Mouse (Mus musculus): ENCODE results near the gene 1700025G04Rik.

1700025G04Rik gene

DNA sequence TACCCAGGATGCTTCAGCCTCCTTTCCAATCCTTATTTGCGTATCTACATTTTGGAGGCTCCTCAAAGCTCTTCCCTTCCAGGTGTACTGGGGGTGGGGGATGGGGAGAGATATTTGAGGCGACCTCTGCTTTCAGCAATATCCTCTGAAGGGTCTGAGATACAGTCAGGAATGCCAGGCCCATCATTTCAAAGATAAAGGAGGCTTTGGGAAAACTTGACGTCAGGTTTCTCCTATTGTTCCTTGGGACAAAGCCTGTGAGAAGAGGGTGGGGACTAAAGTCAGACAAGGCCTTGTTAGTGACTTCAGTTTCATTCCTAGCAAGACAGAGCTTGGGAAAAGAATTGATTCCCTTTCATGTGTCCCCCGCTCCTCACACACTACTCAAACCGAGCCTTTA is 209.2 kb downstream of the 1700025G04Rik start:
- no peaks in the 10 kb centered on the region for H3K36me3 ChIP-seq (ENCODE audit: control insufficient read depth, insufficient read depth, low read length, poor library complexity, severe bottlenecking)
- H3K27me3 ChIP-seq (ENCODE audit: control insufficient read depth, insufficient read depth, low read length, poor library complexity, severe bottlenecking): no peaks in the 10 kb centered on the region
- no peak for DNase-seq (ENCODE audit: low read depth, low spot score)

DNA sequence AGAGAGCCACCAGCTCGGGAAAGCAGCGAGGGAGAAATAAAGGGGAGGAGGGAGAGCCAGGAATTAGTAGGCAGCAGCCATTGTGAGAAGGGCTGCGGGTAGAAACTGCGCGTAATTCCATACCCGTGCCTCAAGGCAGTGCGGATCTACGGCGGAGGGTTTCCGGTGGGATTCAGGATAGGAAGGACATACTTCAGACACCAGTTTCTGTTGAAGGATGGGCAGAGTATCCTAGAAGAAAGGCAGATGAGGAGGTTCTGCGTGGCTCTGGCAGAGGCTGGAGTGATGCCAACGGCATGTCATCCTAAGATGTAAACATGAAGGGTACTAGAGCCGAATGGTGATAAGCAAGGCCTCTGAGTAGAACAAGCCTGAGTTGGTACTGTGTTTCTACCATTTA is 210.0 kb downstream of the 1700025G04Rik start:
- no peaks in the 10 kb centered on the region for H3K36me3 ChIP-seq (ENCODE audit: control insufficient read depth, insufficient read depth, low read length, poor library complexity, severe bottlenecking)
- H3K27me3 ChIP-seq (ENCODE audit: control insufficient read depth, insufficient read depth, low read length, poor library complexity, severe bottlenecking): no peaks in the 10 kb centered on the region
- no peak for DNase-seq (ENCODE audit: low read depth, low spot score)

DNA sequence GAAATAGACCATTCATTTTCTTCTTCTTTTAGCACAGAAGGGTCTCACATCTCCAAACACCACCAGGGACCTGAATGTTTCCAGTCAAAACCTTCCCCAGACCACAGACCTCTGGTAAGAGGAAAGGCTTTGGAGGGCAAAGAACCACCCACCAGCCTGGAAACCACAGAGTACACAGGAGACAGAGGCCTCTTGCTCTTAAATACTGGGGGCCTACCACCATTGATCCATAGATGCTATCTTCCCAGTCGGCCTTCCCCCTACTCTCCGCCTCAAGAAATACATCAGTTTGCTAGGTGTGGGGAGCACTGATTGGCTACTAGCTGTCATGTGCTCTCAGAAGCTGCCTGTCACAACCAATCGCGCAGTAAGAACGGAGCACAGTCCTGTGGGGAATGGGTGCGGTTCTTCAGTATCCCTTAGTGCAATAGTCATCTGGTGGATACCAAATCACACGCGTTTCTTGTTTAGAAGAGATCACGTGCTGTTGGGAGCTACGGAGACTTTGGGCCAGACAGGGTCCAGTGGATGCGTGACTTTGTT is 210.5 kb downstream of the 1700025G04Rik start:
- Histone ChIP-seq H3K27me3 (ENCODE audit: control insufficient read depth, insufficient read depth, low read length, poor library complexity, severe bottlenecking) (no peaks in the 10 kb centered on the region), H3K36me3 (ENCODE audit: control insufficient read depth, insufficient read depth, low read length, poor library complexity, severe bottlenecking) (no peaks in the 10 kb centered on the region)
- no peak for DNase-seq (ENCODE audit: low read depth, low spot score)

DNA sequence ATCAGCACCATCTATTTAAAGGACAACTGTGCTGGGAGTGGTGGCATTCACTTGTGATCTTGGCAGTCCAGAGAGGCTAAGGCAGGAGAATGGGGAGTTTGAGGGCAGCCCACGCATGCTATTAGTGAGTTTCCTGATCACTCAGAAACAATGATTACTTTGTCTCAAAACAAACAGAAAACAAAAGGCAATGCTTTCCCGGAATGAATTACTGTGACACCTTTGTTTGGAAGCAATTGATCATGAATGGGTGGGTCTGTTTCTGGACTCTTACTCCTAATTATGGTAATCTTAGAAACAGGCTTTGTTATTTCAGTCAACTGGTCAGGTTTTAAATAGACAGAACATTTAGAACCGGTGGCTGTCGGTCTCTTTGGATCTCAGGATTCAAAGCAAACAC is 211.5 kb downstream of the 1700025G04Rik start:
- DNase-seq (ENCODE audit: low read depth, low spot score): no peak
- Histone ChIP-seq H3K36me3 (ENCODE audit: control insufficient read depth, insufficient read depth, low read length, poor library complexity, severe bottlenecking) (no peaks in the 10 kb centered on the region), H3K27me3 (ENCODE audit: control insufficient read depth, insufficient read depth, low read length, poor library complexity, severe bottlenecking) (no peaks in the 10 kb centered on the region)

DNA sequence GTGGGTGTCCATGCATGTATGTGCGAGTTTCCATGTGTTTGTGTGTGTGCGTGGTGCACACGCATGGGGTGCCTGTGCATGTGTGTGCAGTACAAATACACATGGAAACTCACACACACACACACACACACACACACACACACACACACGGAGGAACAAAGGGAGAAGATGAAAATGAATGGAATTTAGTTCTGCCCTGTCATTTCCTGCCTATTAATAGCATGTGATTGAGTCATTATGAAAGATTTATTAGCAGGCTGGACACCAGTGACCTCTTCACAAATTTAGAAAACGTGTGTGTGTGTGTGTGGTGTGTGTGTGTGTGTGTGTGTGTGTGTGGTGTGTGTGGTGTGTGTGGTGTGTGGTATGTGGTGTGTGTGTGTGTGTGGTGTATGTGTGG is 217.0 kb downstream of the 1700025G04Rik start:
- H3K36me3 ChIP-seq (ENCODE audit: control insufficient read depth, insufficient read depth, low read length, poor library complexity, severe bottlenecking): no peaks in the 10 kb centered on the region
- no peaks in the 10 kb centered on the region for H3K27me3 ChIP-seq (ENCODE audit: control insufficient read depth, insufficient read depth, low read length, poor library complexity, severe bottlenecking)
- DNase-seq (ENCODE audit: low read depth, low spot score): no peak

DNA sequence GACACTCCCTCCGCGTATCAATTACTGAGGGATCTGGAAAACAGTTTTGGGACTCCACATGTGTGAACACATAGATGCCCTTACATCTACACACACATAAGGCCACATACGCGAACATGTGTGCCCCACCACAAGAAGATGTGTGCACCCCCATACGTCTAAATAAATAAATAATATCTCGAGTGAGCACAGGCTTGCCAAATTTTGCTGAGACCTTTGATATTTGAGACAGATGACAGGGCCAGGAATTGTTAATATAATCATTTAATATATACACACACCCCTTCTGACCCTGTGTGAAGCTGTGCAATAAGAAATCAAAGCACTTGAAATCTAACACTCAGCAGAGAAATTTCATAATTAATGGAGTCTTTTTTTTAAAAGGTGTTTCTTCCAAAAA is 225.6 kb downstream of the 1700025G04Rik start:
- no peaks in the 10 kb centered on the region for H3K27me3 ChIP-seq (ENCODE audit: control insufficient read depth, insufficient read depth, low read length, poor library complexity, severe bottlenecking)
- no peak for DNase-seq (ENCODE audit: low read depth, low spot score)
- no peaks in the 10 kb centered on the region for H3K36me3 ChIP-seq (ENCODE audit: control insufficient read depth, insufficient read depth, low read length, poor library complexity, severe bottlenecking)

DNA sequence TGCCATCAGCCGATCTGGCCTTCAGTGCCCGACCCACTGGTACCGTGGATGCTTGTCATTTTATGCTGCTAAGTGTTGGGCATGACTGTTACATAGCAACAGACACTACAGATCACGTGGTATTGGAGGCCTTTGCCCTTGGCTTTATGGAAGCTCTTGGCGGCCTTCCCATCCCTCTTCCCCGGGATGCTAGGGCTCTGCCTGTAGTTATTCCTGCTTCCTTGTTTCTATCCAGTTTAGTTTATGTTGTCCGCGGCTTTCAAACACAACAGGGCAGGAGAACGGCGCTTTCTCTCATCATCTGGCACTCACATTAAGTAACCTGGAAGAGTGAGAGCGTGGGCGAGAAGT is 226.2 kb downstream of the 1700025G04Rik start:
- no peak for DNase-seq (ENCODE audit: low read depth, low spot score)
- no peaks in the 10 kb centered on the region for H3K27me3 ChIP-seq (ENCODE audit: control insufficient read depth, insufficient read depth, low read length, poor library complexity, severe bottlenecking)
- no peaks in the 10 kb centered on the region for H3K36me3 ChIP-seq (ENCODE audit: control insufficient read depth, insufficient read depth, low read length, poor library complexity, severe bottlenecking)

DNA sequence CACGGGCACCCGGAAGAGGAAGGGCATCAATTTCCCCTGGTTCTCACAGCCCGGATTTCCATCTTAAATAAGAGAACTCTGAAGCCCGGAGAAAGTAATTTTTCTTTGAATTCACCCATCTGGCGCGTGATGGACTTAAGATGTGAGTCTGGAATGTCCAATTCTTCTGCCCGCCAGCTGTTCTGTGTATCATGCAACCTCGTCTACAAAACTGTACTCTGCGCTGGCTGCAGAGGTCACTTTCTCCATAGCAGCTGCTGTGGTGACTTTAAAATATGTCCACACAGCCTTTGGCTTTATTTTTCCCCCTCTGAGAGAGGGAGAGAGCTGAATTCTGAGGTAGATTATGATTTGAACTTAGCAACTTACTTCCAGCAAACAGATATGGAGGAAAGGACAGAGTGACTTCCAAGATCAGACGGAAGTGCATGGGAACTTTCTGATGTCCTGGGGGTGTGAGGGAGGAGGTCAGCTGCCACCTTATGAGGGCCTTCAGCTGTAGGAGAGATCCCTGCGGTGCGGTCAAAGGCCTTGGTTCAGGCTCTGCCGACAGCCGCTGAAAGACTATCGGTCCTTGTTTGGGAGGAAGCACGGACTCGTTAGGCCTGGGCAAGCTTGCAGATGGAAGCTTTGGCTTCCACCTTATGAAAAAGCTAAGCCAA is 226.7 kb downstream of the 1700025G04Rik start:
- Histone ChIP-seq H3K36me3 (ENCODE audit: control insufficient read depth, insufficient read depth, low read length, poor library complexity, severe bottlenecking) (no peaks in the 10 kb centered on the region), H3K27me3 (ENCODE audit: control insufficient read depth, insufficient read depth, low read length, poor library complexity, severe bottlenecking) (no peaks in the 10 kb centered on the region)
- no peak for DNase-seq (ENCODE audit: low read depth, low spot score)

DNA sequence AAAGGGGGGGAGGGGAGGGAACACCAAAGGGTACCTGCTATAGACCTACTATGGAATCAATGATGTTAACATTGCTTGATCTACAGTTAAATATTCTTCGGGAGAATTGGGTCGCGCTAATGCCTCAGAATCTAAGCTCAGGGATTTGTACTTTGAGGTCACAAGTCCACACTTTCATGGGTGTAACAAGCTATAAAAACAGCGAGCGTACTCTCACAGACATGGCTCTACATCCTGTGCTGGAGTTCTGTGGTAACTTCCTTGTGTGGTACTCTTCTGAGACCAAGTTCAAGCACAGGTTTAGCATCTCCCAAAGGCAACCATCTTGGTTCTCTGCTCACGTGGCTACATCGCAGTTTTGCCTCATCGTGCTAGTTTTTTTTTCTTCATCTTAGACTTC is 227.8 kb downstream of the 1700025G04Rik start:
- H3K27me3 ChIP-seq (ENCODE audit: control insufficient read depth, insufficient read depth, low read length, poor library complexity, severe bottlenecking): no peaks in the 10 kb centered on the region
- no peaks in the 10 kb centered on the region for H3K36me3 ChIP-seq (ENCODE audit: control insufficient read depth, insufficient read depth, low read length, poor library complexity, severe bottlenecking)
- DNase-seq (ENCODE audit: low read depth, low spot score): no peak

DNA sequence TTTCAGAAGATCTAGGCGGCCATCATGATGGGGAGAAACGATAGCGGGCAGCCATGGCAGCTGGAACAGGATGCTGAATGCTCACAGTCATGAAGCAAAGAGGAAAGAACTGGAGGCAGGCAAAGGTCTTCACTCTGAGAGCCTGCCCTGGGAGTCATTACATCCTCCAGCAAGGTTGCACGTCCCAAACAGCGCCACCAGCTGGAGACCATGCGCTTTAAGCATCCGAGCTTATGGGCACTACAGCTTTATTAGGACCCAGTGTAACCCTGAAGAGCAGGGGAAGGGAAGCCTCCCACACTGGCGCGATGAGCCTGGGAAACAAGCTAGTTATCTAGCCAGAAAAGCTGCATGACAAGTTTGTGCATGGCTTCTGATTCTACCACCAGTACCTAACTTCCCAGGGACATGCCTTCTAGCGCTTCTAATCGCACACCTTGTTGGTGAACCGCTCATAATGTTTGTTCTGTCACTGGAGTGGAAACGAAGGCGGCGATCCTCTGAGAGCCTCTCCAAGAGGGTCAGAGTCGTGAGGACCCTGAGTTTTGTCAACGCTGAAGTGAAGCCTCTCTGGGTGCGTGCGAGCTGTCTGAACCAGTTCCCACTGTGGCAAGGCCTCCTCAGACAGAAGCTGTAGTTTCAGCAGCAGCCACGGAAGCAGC is 228.5 kb downstream of the 1700025G04Rik start:
- no peak for DNase-seq (ENCODE audit: low read depth, low spot score)
- Histone ChIP-seq H3K36me3 (ENCODE audit: control insufficient read depth, insufficient read depth, low read length, poor library complexity, severe bottlenecking) (no peaks in the 10 kb centered on the region), H3K27me3 (ENCODE audit: control insufficient read depth, insufficient read depth, low read length, poor library complexity, severe bottlenecking) (no peaks in the 10 kb centered on the region)

DNA sequence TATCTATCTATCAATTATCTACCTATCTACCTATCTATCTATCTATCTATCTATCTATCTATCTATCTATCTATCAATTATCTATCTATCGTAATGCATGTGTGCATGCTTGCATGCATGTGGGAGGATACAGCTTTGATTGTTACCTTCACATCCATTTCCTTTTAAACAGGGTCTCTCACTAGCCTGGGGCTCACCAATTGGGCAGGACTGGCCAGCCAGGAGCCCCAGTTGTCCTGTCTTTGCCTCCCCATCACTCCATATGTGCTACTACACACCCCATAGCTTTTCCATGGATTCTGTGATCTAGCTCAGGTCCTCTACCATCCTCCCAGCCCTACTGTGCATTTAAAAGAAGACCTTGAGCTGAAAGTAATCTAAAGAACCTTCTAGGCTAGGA is 231.5 kb downstream of the 1700025G04Rik start:
- DNase-seq (ENCODE audit: low read depth, low spot score): no peak
- H3K36me3 ChIP-seq (ENCODE audit: control insufficient read depth, insufficient read depth, low read length, poor library complexity, severe bottlenecking): no peaks in the 10 kb centered on the region
- H3K27me3 ChIP-seq (ENCODE audit: control insufficient read depth, insufficient read depth, low read length, poor library complexity, severe bottlenecking): no peaks in the 10 kb centered on the region

DNA sequence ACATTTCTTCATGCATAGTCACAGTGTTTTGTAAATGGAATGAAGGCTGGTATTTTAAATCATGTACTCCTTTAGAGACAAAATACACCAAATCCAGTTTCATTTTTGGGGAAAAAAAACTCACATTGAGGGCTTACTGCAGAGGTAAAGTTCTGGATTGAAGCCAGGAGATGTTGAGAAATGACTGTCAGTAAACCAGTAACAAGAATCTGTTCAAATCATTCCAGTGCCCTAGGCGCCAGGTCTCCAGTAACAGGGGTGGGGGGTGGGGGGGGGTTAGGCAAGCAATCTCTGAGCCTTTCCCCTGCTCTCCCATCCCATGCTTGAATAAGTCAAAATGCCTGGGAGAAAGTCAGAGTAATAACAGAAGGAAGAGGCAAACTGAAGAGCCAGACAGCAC is 234.4 kb downstream of the 1700025G04Rik start:
- no peak for DNase-seq (ENCODE audit: low read depth, low spot score)
- Histone ChIP-seq H3K36me3 (ENCODE audit: control insufficient read depth, insufficient read depth, low read length, poor library complexity, severe bottlenecking) (no peaks in the 10 kb centered on the region), H3K27me3 (ENCODE audit: control insufficient read depth, insufficient read depth, low read length, poor library complexity, severe bottlenecking) (no peaks in the 10 kb centered on the region)

DNA sequence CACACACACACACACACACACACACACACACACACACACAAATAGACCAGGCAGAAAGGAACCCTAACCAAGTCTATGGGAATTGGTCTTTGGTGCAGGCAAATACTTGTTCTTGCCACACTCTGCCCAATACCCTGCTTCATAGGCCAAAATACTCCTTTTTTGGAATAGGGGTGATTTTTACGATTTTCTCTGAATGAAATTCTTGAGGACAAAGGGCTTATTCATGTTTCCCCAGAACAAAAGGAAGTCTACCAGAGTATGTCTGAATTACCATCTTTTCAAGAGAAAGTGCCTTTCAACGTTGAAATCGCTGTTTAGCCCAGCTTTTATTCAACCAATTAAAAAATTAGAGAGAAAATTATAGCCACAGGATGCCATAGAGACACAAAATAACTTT is 237.9 kb downstream of the 1700025G04Rik start:
- no peaks in the 10 kb centered on the region for H3K27me3 ChIP-seq (ENCODE audit: control insufficient read depth, insufficient read depth, low read length, poor library complexity, severe bottlenecking)
- H3K36me3 ChIP-seq (ENCODE audit: control insufficient read depth, insufficient read depth, low read length, poor library complexity, severe bottlenecking): no peaks in the 10 kb centered on the region
- no peak for DNase-seq (ENCODE audit: low read depth, low spot score)

DNA sequence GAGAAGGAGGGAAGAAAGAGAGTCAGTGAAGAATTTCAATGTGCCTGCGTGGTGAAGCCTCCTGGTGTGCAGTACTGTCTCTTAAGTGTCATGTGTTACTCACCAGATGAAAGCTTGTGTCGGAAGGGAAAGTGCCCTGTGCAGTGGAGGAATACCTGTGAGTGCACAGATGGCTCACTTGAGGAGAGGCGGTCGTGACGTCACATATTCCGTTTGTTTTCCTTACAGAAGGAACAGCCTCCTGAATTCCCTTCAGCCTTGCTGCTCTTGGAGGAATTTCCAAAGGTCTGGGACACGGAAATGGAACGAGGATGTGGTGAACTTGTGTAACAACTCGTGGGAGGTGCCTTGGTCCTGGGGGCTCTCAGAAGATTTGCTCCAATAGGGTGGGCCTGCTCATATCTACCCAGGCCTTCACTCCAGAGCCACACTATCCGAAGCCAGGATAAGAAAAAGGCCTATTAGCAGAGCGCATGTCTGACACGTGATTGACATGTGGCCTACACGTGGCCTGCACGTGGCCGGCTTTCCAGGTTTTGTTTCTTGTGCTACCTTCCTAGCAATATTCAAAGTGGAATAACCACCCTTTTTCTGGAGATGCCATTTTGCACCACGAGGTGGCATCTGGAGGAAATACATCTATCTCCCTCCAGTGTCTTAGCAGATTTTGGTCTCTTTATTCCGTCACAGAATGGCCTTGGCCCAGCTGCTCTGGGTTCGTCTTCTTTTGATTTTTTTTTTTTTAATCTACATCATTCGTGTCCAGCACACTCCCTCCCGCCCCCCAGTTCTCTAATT is 238.7 kb downstream of the 1700025G04Rik start:
- Histone ChIP-seq H3K36me3 (ENCODE audit: control insufficient read depth, insufficient read depth, low read length, poor library complexity, severe bottlenecking) (no peaks in the 10 kb centered on the region), H3K27me3 (ENCODE audit: control insufficient read depth, insufficient read depth, low read length, poor library complexity, severe bottlenecking) (no peaks in the 10 kb centered on the region)
- no peak for DNase-seq (ENCODE audit: low read depth, low spot score)

DNA sequence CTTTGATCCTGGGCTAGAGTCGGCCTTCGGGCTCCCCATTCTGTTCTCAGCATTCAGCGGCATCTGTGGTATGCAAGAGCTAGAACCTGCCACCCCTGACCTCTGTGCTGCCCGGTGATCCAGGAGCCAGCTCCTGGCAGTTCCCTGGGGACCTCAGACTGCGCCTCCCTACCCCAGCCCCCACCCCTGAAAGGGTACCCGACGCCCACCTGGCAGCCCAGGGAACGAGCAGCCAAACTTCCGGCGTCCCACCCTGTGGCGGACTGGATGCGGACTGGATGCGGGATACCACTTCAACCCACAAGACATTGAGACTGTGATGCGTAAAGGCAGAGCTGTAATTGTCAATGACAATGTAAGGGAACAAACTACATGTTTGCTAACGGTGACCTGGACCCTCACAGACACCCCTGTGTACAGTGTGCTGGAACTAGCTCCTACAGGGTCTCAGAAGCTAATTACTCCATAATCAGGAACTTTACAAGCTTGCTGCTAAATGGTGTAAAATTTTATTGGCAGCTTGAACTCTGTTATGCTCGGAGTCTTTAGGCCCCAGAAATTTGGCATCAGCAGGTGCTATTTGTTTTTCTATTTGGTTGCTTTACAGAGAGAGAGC is 239.8 kb downstream of the 1700025G04Rik start:
- no peak for DNase-seq (ENCODE audit: low read depth, low spot score)
- Histone ChIP-seq H3K27me3 (ENCODE audit: control insufficient read depth, insufficient read depth, low read length, poor library complexity, severe bottlenecking) (no peaks in the 10 kb centered on the region), H3K36me3 (ENCODE audit: control insufficient read depth, insufficient read depth, low read length, poor library complexity, severe bottlenecking) (no peaks in the 10 kb centered on the region)

Data from splenic B cell, adult 2 months (primary cell).